Mouse (Mus musculus): ENCODE measurements around the gene Fbxl17. TPM values are rescaled to one million over a fixed set of nuclear protein-coding genes. Genes with fewer than 3 reads are reported as not detected.

The Fbxl17 gene
- polyA plus RNA-seq, 1 experiment from 2014 or later = 7.7 TPM

DNA sequence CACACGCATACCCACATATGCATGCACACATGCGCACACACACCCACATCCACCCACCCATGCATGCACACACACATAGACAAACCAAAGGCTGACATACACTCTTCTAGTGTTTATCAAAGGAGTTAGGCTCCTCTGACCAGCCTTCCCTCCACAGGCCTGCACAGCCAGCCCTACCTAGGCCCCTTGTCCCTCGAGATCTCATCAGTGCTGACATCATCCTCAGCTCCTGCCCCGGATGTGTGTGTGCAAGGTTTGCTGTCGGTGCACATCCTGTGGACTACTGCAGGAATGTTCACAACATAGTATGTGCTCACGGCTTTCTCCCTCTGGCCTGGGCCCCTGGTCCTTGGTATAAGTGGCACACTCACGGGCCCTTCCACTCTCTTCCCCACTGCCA is 177.0 kb downstream of the Fbxl17 start:
- no peak overlapping the region for H3K4me2 ChIP-seq
- WGBS = 85% methylated on average over 7 of the region's 7 CpGs
- no peak overlapping the region for H3K9ac ChIP-seq
- H3K27me3 ChIP-seq = no peaks in the 10 kb centered on the region
- peaks cover 19% of the 10 kb centered on the region for H3K4me1 ChIP-seq
- no peak for ATAC-seq (ENCODE audit: insufficient number of reproducible peaks, insufficient read depth, low FRiP score, low TSS enrichment, low read depth)
- H3K4me3 ChIP-seq = no peak overlapping the region
- H3K36me3 ChIP-seq = no peaks in the 10 kb centered on the region
- H3K27ac ChIP-seq = no peak overlapping the region
- H3K9me3 ChIP-seq = no peaks in the 10 kb centered on the region

DNA sequence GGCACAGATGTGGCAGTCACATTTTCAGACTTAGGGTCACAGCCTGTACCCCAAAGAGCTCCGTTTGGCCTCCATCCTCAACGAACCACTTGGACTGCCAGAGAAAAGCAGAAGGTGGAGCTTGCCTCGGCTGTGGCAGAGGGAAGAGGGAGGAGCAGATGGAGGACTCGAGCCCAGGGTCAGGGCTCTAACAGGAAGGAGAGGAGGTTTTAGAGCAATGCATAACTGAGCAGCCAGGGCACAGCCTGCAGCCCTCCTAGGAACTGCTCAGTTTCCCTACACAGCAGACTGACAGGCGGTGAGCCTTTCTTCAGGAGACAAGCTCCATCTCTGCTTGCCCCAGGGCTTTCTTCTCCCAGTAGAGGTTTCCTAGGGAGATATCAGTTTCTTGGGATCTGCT is 178.5 kb downstream of the Fbxl17 start:
- H3K9ac ChIP-seq = no peak overlapping the region
- H3K4me2 ChIP-seq = no peak overlapping the region
- no peak overlapping the region for H3K4me3 ChIP-seq
- H3K27me3 ChIP-seq = no peaks in the 10 kb centered on the region
- peak overlapping the region; percentile 22; the same call in 1 of the 2 replicates for H3K27ac ChIP-seq
- WGBS = 20% methylated on average over 5 of the region's 5 CpGs
- H3K9me3 ChIP-seq = no peaks in the 10 kb centered on the region
- no peaks in the 10 kb centered on the region for H3K36me3 ChIP-seq
- H3K4me1 ChIP-seq = peaks cover 21% of the 10 kb centered on the region
- no peak for ATAC-seq (ENCODE audit: insufficient number of reproducible peaks, insufficient read depth, low FRiP score, low TSS enrichment, low read depth)

DNA sequence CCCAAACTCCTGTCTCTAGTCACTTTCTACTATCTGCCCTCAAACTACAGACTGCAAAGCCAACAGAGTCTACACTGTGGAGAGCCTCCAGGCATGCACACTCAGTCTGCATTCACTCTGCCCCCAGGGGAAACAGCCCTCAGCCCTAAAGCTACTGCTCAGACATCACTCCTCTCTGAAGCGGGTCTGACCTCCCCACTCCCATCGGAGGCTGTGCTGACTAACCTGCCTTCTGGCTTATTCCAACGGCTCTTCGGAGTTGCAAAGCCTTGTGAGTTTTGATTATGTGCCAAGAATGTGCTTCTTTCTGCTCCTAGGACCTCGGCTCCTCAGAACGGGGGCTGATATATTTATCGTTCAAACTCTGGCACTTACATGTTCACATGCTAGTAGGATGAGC is 182.3 kb downstream of the Fbxl17 start:
- ATAC-seq (ENCODE audit: insufficient number of reproducible peaks, insufficient read depth, low FRiP score, low TSS enrichment, low read depth) = no peak
- Histone ChIP-seq H3K36me3 (no peaks in the 10 kb centered on the region), H3K4me3 (no peak overlapping the region), H3K9ac (no peak overlapping the region), H3K4me2 (no peak overlapping the region), H3K27ac (no peak overlapping the region), H3K27me3 (no peaks in the 10 kb centered on the region), H3K4me1 (peaks cover 22% of the 10 kb centered on the region), H3K9me3 (no peaks in the 10 kb centered on the region)
- WGBS = 41% methylated on average over 7 of the region's 7 CpGs

DNA sequence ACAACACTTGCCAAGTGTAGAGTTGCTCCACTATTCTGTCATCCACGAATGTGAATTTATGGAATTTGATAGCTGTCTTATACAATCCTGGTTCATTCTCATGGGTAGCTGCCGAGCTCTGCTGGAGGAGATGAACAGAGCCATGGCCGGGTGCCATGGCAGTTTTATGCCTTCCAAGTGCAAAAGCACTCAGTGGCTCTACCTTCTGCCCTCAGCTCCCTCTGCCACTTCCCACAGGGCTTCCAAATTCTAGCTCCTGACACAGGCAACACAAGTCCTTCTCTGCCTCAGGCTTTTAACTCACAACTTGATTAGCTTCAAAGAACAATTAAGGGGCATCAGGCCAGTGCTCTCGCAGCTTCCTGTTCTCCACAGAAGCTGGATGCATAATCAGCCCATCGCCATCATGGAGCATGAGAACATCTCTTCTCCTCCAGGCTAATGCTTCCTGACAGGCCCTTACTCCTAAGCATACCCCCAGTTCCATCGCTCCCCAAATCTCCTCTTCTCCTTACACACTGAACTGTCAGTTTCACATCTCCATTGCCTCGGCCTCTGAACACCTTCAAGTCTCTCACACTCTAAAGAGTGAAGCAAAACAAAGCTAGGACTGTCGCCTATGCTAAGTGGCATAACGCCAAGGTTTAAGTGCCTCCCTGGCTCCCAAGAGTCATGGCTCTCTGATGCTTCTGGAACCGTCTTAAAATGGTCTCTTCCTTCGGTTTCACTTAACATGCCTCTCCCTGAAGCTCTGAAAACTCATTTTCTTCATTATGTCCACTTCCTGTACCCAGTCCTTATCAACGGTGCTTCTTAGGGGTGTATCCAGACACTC is 184.0 kb downstream of the Fbxl17 start:
- Histone ChIP-seq H3K4me3 (no peak overlapping the region), H3K27me3 (no peaks in the 10 kb centered on the region), H3K36me3 (no peaks in the 10 kb centered on the region), H3K4me2 (no peak overlapping the region), H3K4me1 (peaks cover 18% of the 10 kb centered on the region), H3K27ac (no peak overlapping the region), H3K9me3 (no peaks in the 10 kb centered on the region), H3K9ac (no peak overlapping the region)
- no peak for ATAC-seq (ENCODE audit: insufficient number of reproducible peaks, insufficient read depth, low FRiP score, low TSS enrichment, low read depth)
- 65% methylated on average over 12 of the region's 12 CpGs for WGBS

DNA sequence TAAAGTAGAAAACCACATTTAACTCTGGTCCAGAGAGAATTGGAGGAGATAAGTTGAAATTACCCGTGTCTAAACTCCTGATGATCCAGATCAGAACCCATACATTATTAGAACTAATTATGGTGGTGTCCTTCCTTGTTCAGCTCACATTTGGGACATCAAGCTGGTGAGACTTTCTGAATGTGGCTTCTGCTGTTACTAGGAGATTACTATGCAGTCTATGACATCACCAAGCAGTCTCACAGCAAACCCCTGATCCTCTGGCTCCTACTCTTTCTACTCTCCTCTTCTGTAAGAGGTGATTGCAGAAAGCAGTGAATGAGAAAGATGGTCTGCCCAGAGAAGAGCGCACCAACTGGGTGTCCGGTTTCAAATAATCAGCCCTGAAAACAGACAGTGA is 187.0 kb downstream of the Fbxl17 start:
- Histone ChIP-seq H3K27ac (no peak overlapping the region), H3K4me3 (no peak overlapping the region)
- WGBS = 89% methylated on average over 3 of the region's 3 CpGs

DNA sequence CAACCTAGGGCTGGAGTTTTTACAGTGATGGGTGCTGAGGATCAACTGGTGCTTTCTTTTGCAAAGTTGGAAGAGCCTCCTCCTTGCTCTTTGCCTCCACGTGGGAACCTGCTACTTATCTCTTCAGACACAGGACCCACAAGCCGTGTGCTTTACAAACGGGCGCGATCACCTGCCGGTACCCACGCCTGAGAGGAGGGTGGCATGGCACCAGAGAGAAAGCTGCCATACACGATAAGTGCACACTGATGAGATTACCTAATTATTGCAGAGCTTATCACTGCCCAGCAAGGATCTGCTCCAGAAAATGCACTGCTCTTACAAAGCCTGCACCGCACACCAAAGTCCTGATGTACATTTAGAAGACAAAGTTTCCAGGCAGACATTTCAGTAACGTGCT is 187.5 kb downstream of the Fbxl17 start:
- Histone ChIP-seq H3K27me3 (no peaks in the 10 kb centered on the region), H3K9me3 (no peaks in the 10 kb centered on the region), H3K9ac (no peak overlapping the region), H3K36me3 (no peaks in the 10 kb centered on the region), H3K4me1 (peaks cover 13% of the 10 kb centered on the region; the same call in 1 of the 2 replicates), H3K4me2 (no peak overlapping the region), H3K4me3 (no peak overlapping the region), H3K27ac (no peak overlapping the region)
- no peak for ATAC-seq (ENCODE audit: insufficient number of reproducible peaks, insufficient read depth, low FRiP score, low TSS enrichment, low read depth)
- WGBS = 88% methylated on average over 10 of the region's 10 CpGs

More for the DNA sequence above, 187.0 kb downstream of the Fbxl17 start:
- no peak overlapping the region for H3K4me2 ChIP-seq
- H3K4me1 ChIP-seq = peaks cover 18% of the 10 kb centered on the region
- no peaks in the 10 kb centered on the region for H3K27me3 ChIP-seq
- no peaks in the 10 kb centered on the region for H3K36me3 ChIP-seq
- no peaks in the 10 kb centered on the region for H3K9me3 ChIP-seq
- no peak overlapping the region for H3K9ac ChIP-seq
- ATAC-seq (ENCODE audit: insufficient number of reproducible peaks, insufficient read depth, low FRiP score, low TSS enrichment, low read depth) = no peak

DNA sequence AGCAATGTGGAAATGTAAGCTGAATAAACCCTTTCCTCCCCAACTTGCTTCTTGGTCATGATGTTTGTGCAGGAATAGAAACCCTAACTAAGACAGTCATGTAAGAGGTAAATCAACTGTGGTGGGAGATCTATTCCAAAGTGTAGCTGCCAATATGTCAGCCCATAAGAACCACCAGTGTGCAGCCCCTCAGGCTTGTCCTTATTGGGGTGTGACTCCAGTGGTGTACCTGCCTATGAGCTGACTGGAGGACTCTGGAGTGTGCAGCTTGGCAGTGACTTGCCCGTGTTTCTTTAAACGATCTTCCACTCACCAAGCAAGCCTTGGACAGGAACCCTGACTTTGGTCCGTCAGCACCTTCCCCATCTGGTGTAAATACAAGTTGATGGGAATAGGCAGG is 188.2 kb downstream of the Fbxl17 start:
- WGBS = 85% methylated on average over 3 of the region's 3 CpGs
- Histone ChIP-seq H3K4me1 (peaks cover 12% of the 10 kb centered on the region; the same call in 1 of the 2 replicates), H3K4me3 (no peak overlapping the region), H3K36me3 (no peaks in the 10 kb centered on the region), H3K4me2 (no peak overlapping the region), H3K27ac (no peak overlapping the region), H3K27me3 (no peaks in the 10 kb centered on the region), H3K9me3 (no peaks in the 10 kb centered on the region), H3K9ac (no peak overlapping the region)
- ATAC-seq (ENCODE audit: insufficient number of reproducible peaks, insufficient read depth, low FRiP score, low TSS enrichment, low read depth) = no peak

DNA sequence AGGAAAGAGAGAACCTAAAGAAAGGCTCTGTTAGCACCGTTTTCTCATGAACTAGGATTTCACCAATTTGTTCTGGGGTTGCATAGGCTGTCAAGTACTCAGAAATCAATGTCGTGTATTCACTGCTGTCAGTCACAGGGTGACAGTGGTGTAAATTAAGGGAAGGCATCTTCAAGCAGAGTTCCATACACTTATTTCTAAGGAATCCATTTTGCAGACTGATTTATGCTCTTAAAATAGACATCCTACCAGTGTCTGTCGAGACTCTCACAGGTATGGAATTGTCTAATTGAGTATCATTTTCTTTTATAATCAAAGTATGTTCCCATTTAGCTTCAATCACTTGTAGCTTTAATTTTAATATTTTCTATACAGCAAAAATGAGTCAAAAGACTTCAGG is 189.8 kb downstream of the Fbxl17 start:
- 62% methylated on average over 3 of the region's 3 CpGs for WGBS
- 0 out of 2 replicates have a peak, but pooled peaks cover 5% of the 10 kb centered on the region for H3K4me1 ChIP-seq

DNA sequence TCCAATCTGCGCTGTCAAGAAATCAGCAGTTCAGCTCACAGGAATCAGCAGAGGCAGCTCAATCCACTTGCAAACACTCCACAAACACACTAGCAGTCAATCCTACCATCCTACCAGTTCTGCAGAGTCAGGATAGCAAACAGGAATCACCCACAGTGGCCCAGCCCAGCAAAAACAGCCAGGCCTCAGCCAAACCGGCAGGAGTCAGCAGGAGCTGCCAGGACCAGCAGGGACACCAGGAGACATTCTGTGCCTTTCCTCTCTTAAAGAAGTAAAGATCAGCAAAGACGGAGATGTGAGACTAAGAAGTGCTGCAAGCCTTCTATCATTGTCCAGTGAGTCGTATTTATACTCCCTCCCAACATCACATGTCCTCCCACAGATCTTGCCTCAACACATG is 196.0 kb downstream of the Fbxl17 start:
- H3K27ac ChIP-seq = no peak overlapping the region
- no peak for ATAC-seq (ENCODE audit: insufficient number of reproducible peaks, insufficient read depth, low FRiP score, low TSS enrichment, low read depth)
- H3K9me3 ChIP-seq = no peaks in the 10 kb centered on the region
- no peaks in the 10 kb centered on the region for H3K36me3 ChIP-seq
- peaks cover 6% of the 10 kb centered on the region; the same call in 1 of the 2 replicates for H3K4me1 ChIP-seq
- 55% methylated on average over 4 of the region's 4 CpGs for WGBS
- H3K4me2 ChIP-seq = no peak overlapping the region
- no peak overlapping the region for H3K9ac ChIP-seq
- no peak overlapping the region for H3K4me3 ChIP-seq
- no peaks in the 10 kb centered on the region for H3K27me3 ChIP-seq

More for the DNA sequence above, 189.8 kb downstream of the Fbxl17 start:
- no peak for ATAC-seq (ENCODE audit: insufficient number of reproducible peaks, insufficient read depth, low FRiP score, low TSS enrichment, low read depth)
- Histone ChIP-seq H3K9ac (no peak overlapping the region), H3K4me2 (no peak overlapping the region), H3K27ac (no peak overlapping the region), H3K4me3 (no peak overlapping the region), H3K9me3 (no peaks in the 10 kb centered on the region), H3K36me3 (no peaks in the 10 kb centered on the region), H3K27me3 (no peaks in the 10 kb centered on the region)

DNA sequence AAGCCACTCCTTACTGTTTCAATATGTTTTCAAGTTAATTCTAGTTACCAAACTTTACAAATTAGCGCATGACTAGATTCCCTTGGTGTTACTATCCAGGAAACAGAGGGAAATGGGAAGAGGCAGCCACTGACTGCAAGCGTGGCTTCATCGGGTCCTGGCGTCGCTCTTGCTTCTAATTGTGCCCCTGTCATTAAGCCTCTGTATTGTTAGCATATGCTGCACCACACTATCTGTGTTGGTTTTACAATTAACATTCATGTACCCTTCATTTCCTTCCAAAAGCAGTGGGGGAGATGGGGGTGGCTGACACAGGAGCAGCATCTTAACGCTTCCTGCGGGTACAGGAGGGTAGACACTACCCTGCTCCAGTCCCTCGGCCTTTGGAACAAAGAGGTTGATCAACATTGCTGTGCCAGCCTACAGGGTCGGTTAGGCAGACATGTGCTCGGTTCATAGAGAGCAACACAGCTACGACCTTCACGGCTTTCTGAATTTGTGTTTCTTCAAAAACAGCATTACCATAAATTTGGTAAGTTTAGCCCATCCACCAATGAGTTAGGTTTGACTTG is 197.9 kb downstream of the Fbxl17 start:
- no peak overlapping the region for H3K4me2 ChIP-seq
- H3K4me3 ChIP-seq = no peak overlapping the region
- no peak overlapping the region for H3K27ac ChIP-seq
- no peaks in the 10 kb centered on the region for H3K27me3 ChIP-seq
- no peak overlapping the region for H3K9ac ChIP-seq
- 50% methylated on average over 12 of the region's 12 CpGs for WGBS
- no peaks in the 10 kb centered on the region for H3K36me3 ChIP-seq
- H3K4me1 ChIP-seq = peaks cover 6% of the 10 kb centered on the region; the same call in 1 of the 2 replicates
- no peak for ATAC-seq (ENCODE audit: insufficient number of reproducible peaks, insufficient read depth, low FRiP score, low TSS enrichment, low read depth)
- H3K9me3 ChIP-seq = peaks cover 2% of the 10 kb centered on the region; the same call in 1 of the 2 replicates

DNA sequence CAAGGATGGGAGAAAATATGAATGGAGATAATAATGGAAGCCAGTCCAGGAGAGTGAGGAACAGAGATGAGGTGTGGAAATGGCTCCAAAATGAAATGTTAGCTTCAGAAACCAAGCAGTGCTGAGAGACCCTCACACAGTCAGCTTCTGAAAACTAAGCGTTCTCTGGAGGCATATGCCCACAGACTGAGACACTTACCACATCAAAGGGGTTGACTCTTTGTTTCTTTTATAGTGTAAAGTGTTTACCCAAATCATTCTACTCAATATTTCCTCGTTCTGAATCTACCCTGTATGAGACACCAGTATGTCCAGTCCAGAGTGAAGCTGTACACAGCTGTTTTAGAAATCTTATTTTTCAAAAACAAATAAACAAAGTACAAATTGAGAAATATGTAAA is 204.3 kb downstream of the Fbxl17 start:
- Histone ChIP-seq H3K27me3 (no peaks in the 10 kb centered on the region), H3K4me2 (no peak overlapping the region), H3K9me3 (peaks cover 2% of the 10 kb centered on the region; the same call in 1 of the 2 replicates), H3K4me3 (no peak overlapping the region), H3K9ac (no peak overlapping the region), H3K27ac (no peak overlapping the region), H3K36me3 (no peaks in the 10 kb centered on the region), H3K4me1 (peaks cover 7% of the 10 kb centered on the region; the same call in 1 of the 2 replicates)
- 29% methylated on average over 2 of the region's 2 CpGs for WGBS
- no peak for ATAC-seq (ENCODE audit: insufficient number of reproducible peaks, insufficient read depth, low FRiP score, low TSS enrichment, low read depth)

DNA sequence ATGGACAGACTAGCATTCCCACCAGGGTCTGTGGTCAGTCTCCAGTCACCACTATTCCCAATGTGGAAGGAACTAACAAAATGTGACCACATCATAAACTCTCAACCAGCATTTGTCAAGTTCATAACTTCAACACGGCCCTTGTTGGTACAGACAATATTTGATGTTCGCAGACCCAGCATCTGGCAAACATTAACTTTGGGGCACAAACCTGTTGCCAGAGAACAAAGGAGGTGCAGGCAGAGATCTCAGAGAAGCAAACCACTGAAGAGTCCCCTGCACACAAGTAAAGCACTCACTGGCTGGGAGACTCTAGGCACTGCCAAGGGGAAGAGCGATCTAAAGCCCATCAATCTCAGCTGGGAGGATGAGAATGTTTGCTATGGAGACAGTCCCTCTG is 204.9 kb downstream of the Fbxl17 start:
- Histone ChIP-seq H3K4me1 (peaks cover 7% of the 10 kb centered on the region; the same call in 1 of the 2 replicates), H3K27me3 (no peaks in the 10 kb centered on the region), H3K9ac (no peak overlapping the region)

More for the DNA sequence above, 204.9 kb downstream of the Fbxl17 start:
- WGBS = 43% methylated on average over 3 of the region's 3 CpGs
- H3K4me3 ChIP-seq = no peak overlapping the region
- H3K27ac ChIP-seq = no peak overlapping the region
- no peak for ATAC-seq (ENCODE audit: insufficient number of reproducible peaks, insufficient read depth, low FRiP score, low TSS enrichment, low read depth)
- no peaks in the 10 kb centered on the region for H3K36me3 ChIP-seq
- H3K9me3 ChIP-seq = peaks cover 2% of the 10 kb centered on the region; the same call in 1 of the 2 replicates
- H3K4me2 ChIP-seq = no peak overlapping the region

Measured in embryonic facial prominence, embryonic 13.5 days (tissue).